In genomic region chr13:54968636-54969035, GRCm38 (mm10) we compare ENCODE assay signal across 28 mouse cellular contexts. TPM values are rescaled to one million over a fixed set of nuclear protein-coding genes. Genes with fewer than 3 reads are reported as not detected.
DNase-seq lines count a peak whose midpoint lies in the region; ATAC-seq lines count a peak whose summit lies in the region.
"Had no signal": no experiment of that assay in that cellular context is flagged by ENCODE, and none has a peak within 500 bp of the region (broad histone marks: within the 10 kb centered on the region; RNA-seq: fewer than 3 reads in every experiment).

No protein-coding gene starts in this region.

- no peak overlapping the region for H3K4me2 ChIP-seq in forebrain, embryonic 13.5 days
- H3K4me2 ChIP-seq in forebrain, embryonic 11.5 days (ENCODE audit: low read depth, low read length, severe bottlenecking): no peak overlapping the region
- H3K4me2 ChIP-seq in midbrain, embryonic 16.5 days (ENCODE audit: low read length): no peak overlapping the region
- H3K4me2 ChIP-seq in midbrain, embryonic 14.5 days (ENCODE audit: low read length): no peak overlapping the region
- no peak overlapping the region for H3K4me2 ChIP-seq in hindbrain, embryonic 14.5 days (replicated peaks)
- H3K4me2 ChIP-seq: embryonic facial prominence, embryonic 13.5 days; heart, embryonic 15.5 days; kidney, embryonic 15.5 days; liver, embryonic 15.5 days; lung, embryonic 14.5 days had no signal

- no peak overlapping the region for H3K4me3 ChIP-seq in forebrain, embryonic 13.5 days
- H3K4me3 ChIP-seq in forebrain, embryonic 11.5 days (ENCODE audit: low read depth, low read length): no peak overlapping the region
- no peak overlapping the region for H3K4me3 ChIP-seq in midbrain, embryonic 16.5 days (ENCODE audit: low read depth, low read length)
- H3K4me3 ChIP-seq in midbrain, embryonic 14.5 days (replicated peaks; ENCODE audit: low read depth, low read length): no peak overlapping the region
- no peak overlapping the region for H3K4me3 ChIP-seq in hindbrain, embryonic 14.5 days (replicated peaks; ENCODE audit: low read length)
- H3K4me3 ChIP-seq: embryonic facial prominence, embryonic 13.5 days; forebrain, embryonic 10.5 days; heart, embryonic 10.5 days; heart, embryonic 15.5 days; kidney, embryonic 15.5 days; liver, embryonic 15.5 days had no signal

- ATAC-seq in forebrain, embryonic 13.5 days: no peak
- no peak for ATAC-seq in forebrain, embryonic 11.5 days (replicated peaks; ENCODE audit: low FRiP score)
- no peak for ATAC-seq in midbrain, embryonic 16.5 days
- no peak for ATAC-seq in midbrain, embryonic 14.5 days (ENCODE audit: low FRiP score, low TSS enrichment)
- no peak for ATAC-seq in hindbrain, embryonic 14.5 days (ENCODE audit: low FRiP score)

- H3K27me3 ChIP-seq in forebrain, embryonic 13.5 days: peaks cover 14% of the 10 kb centered on the region
- no peaks in the 10 kb centered on the region for H3K27me3 ChIP-seq in forebrain, embryonic 11.5 days (ENCODE audit: control insufficient read depth, insufficient read depth, low read length)
- no peaks in the 10 kb centered on the region; the same call in 1 of the 2 replicates for H3K27me3 ChIP-seq in midbrain, embryonic 16.5 days (ENCODE audit: control insufficient read depth, insufficient read depth, low read depth, low read length)
- 0 out of 2 replicates have a peak, but pooled peaks cover 10% of the 10 kb centered on the region for H3K27me3 ChIP-seq in midbrain, embryonic 14.5 days (ENCODE audit: control insufficient read depth, insufficient read depth, low read length)
- no peaks in the 10 kb centered on the region; the same call in none of the 2 replicates for H3K27me3 ChIP-seq in hindbrain, embryonic 14.5 days (ENCODE audit: control insufficient read depth, insufficient read depth, low read length)
- H3K27me3 ChIP-seq: liver, embryonic 15.5 days had no signal

- 0 out of 2 replicates have a peak overlapping the region, but pooled peaks have one; percentile 35 for H3K9ac ChIP-seq in forebrain, embryonic 13.5 days
- no peak overlapping the region for H3K9ac ChIP-seq in forebrain, embryonic 11.5 days (ENCODE audit: low read length)
- H3K9ac ChIP-seq in midbrain, embryonic 16.5 days (ENCODE audit: low read depth, low read length): peak overlapping the region; percentile 27; the same call in 1 of the 2 replicates
- H3K9ac ChIP-seq in midbrain, embryonic 14.5 days (replicated peaks; ENCODE audit: low read length): no peak overlapping the region
- H3K9ac ChIP-seq in hindbrain, embryonic 14.5 days: 0 out of 2 replicates have a peak overlapping the region, but pooled peaks have one; percentile 2
- H3K9ac ChIP-seq: embryonic facial prominence, embryonic 13.5 days; heart, embryonic 15.5 days; kidney, embryonic 15.5 days; liver, embryonic 15.5 days; lung, embryonic 14.5 days had no signal

- 65% methylated on average over 5 of the region's 5 CpGs for WGBS in forebrain, embryonic 13.5 days
- 69% methylated on average over 5 of the region's 5 CpGs for WGBS in forebrain, embryonic 11.5 days
- WGBS in midbrain, embryonic 16.5 days: 62% methylated on average over 5 of the region's 5 CpGs
- WGBS in midbrain, embryonic 14.5 days: 71% methylated on average over 5 of the region's 5 CpGs
- WGBS in hindbrain, embryonic 14.5 days: 64% methylated on average over 5 of the region's 5 CpGs

- H3K36me3 ChIP-seq in forebrain, embryonic 13.5 days (ENCODE audit: poor library complexity, severe bottlenecking): no peaks in the 10 kb centered on the region
- no peaks in the 10 kb centered on the region for H3K36me3 ChIP-seq in forebrain, embryonic 11.5 days (ENCODE audit: control insufficient read depth, insufficient read depth, low read length)
- H3K36me3 ChIP-seq in midbrain, embryonic 16.5 days (ENCODE audit: control insufficient read depth, insufficient read depth, low read length): no peaks in the 10 kb centered on the region
- H3K36me3 ChIP-seq in midbrain, embryonic 14.5 days (ENCODE audit: control insufficient read depth, insufficient read depth, low read length): no peaks in the 10 kb centered on the region
- no peaks in the 10 kb centered on the region for H3K36me3 ChIP-seq in hindbrain, embryonic 14.5 days (replicated peaks; ENCODE audit: control insufficient read depth, insufficient read depth)
- H3K36me3 ChIP-seq: embryonic facial prominence, embryonic 13.5 days; forebrain, embryonic 10.5 days; heart, embryonic 10.5 days; heart, embryonic 15.5 days; kidney, embryonic 15.5 days; liver, embryonic 15.5 days had no signal

- H3K9me3 ChIP-seq in forebrain, embryonic 13.5 days (replicated peaks): no peaks in the 10 kb centered on the region
- no peaks in the 10 kb centered on the region for H3K9me3 ChIP-seq in forebrain, embryonic 11.5 days (ENCODE audit: control insufficient read depth, low read length)
- H3K9me3 ChIP-seq in midbrain, embryonic 16.5 days (replicated peaks; ENCODE audit: control insufficient read depth, low read length, poor library complexity, severe bottlenecking): no peaks in the 10 kb centered on the region
- H3K9me3 ChIP-seq in midbrain, embryonic 14.5 days (ENCODE audit: control insufficient read depth, low read length): no peaks in the 10 kb centered on the region
- H3K9me3 ChIP-seq in hindbrain, embryonic 14.5 days (ENCODE audit: control insufficient read depth, low read length): no peaks in the 10 kb centered on the region
- H3K9me3 ChIP-seq: embryonic facial prominence, embryonic 13.5 days; forebrain, embryonic 10.5 days; heart, embryonic 10.5 days; heart, embryonic 15.5 days; kidney, embryonic 15.5 days; liver, embryonic 15.5 days had no signal

- DNase-seq in forebrain, embryonic 11.5 days (ENCODE audit: low spot score): no peak
- no peak for DNase-seq in midbrain, embryonic 14.5 days
- no peak for DNase-seq in hindbrain, embryonic 14.5 days (ENCODE audit: low spot score)
- DNase-seq in heart, postnatal 36 days: no peak
- no peak for DNase-seq in Muller cell, postnatal 12 days (ENCODE audit: inconsistent ontology term)
- DNase-seq: adrenal gland, postnatal 14 days; cerebellum, adult 11 months; cerebellum, adult 9-10 months; gastrocnemius, postnatal 25 days; heart, adult 11 months; heart, postnatal 4 days; kidney, adult 18-20 months; kidney, postnatal 36 days; layer of hippocampus, postnatal 36 days; liver; lung, embryonic 14.5 days; lung, postnatal 14 days; thymus, adult 2 months; thymus, postnatal 36 days had no signal

- intact Hi-C loops in heart, postnatal 36 days (cut with DNase I): no loop called here

- no peak overlapping the region for H3K27ac ChIP-seq in forebrain, embryonic 13.5 days
- no peak overlapping the region for H3K27ac ChIP-seq in forebrain, embryonic 11.5 days (ENCODE audit: low read depth, low read length)
- H3K27ac ChIP-seq in midbrain, embryonic 16.5 days (ENCODE audit: low read length): no peak overlapping the region
- no peak overlapping the region for H3K27ac ChIP-seq in midbrain, embryonic 14.5 days (replicated peaks; ENCODE audit: low read depth, low read length)
- H3K27ac ChIP-seq in hindbrain, embryonic 14.5 days: no peak overlapping the region
- H3K27ac ChIP-seq: embryonic facial prominence, embryonic 13.5 days; heart, embryonic 10.5 days; heart, embryonic 15.5 days; kidney, embryonic 15.5 days; liver, embryonic 15.5 days had no signal

- peaks cover 30% of the 10 kb centered on the region for H3K4me1 ChIP-seq in forebrain, embryonic 13.5 days
- H3K4me1 ChIP-seq in forebrain, embryonic 11.5 days (replicated peaks; ENCODE audit: control insufficient read depth, insufficient read depth, low read length): peaks cover 4% of the 10 kb centered on the region; the same call in 1 of the 2 replicates
- peaks cover 29% of the 10 kb centered on the region for H3K4me1 ChIP-seq in midbrain, embryonic 16.5 days (ENCODE audit: control insufficient read depth, insufficient read depth, low read length)
- H3K4me1 ChIP-seq in midbrain, embryonic 14.5 days (ENCODE audit: control insufficient read depth, insufficient read depth, low read length): peaks cover 24% of the 10 kb centered on the region
- peaks cover 32% of the 10 kb centered on the region for H3K4me1 ChIP-seq in hindbrain, embryonic 14.5 days (replicated peaks; ENCODE audit: control insufficient read depth, insufficient read depth, low read length)
- H3K4me1 ChIP-seq: embryonic facial prominence, embryonic 13.5 days; heart, embryonic 10.5 days; heart, embryonic 15.5 days; liver, embryonic 15.5 days had no signal

RNA-seq across cellular contexts. Expression of gene Unc5a, which starts 19.4 kb away (rescaled TPM):
- 7.2 and 7.5 TPM in 2 replicates for polyA plus RNA-seq in forebrain, embryonic 13.5 days (2015; fragmentation: Nextera tagmentation; extraction: Ambion mirVana)
- 2.9 and 3.7 TPM in 2 replicates for polyA plus RNA-seq in forebrain, embryonic 11.5 days (2014; fragmentation: Nextera tagmentation; extraction: Ambion mirVana)
- 14.1 and 16.3 TPM in 2 replicates for polyA plus RNA-seq in midbrain, embryonic 16.5 days (2015; fragmentation: Nextera tagmentation; extraction: Ambion mirVana)
- polyA plus RNA-seq in midbrain, embryonic 14.5 days (2014; fragmentation: Nextera tagmentation; extraction: Ambion mirVana): 12.6 and 15.9 TPM in 2 replicates
- 15.3 and 16.9 TPM in 2 replicates for polyA plus RNA-seq in hindbrain, embryonic 14.5 days (2014; fragmentation: Nextera tagmentation; extraction: Ambion mirVana)
- total RNA-seq in heart, postnatal 36 days (2021): under 1 TPM; 0.49 to 0.92 TPM
- total RNA-seq: MEL had no signal

RNA-seq across cellular contexts. Expression of gene Hk3, which starts 52.5 kb away (rescaled TPM):
- polyA plus RNA-seq in forebrain, embryonic 13.5 days (2015; fragmentation: Nextera tagmentation; extraction: Ambion mirVana): 0.48 and 0.59 TPM in 2 replicates
- polyA plus RNA-seq in forebrain, embryonic 11.5 days (2014; fragmentation: Nextera tagmentation; extraction: Ambion mirVana): 0.41 and 0.65 TPM in 2 replicates
- polyA plus RNA-seq in midbrain, embryonic 16.5 days (2015; fragmentation: Nextera tagmentation; extraction: Ambion mirVana): 0.57 and 0.77 TPM in 2 replicates
- 0.40 and 1.1 TPM in 2 replicates for polyA plus RNA-seq in midbrain, embryonic 14.5 days (2014; fragmentation: Nextera tagmentation; extraction: Ambion mirVana)
- 0.70 and 0.83 TPM in 2 replicates for polyA plus RNA-seq in hindbrain, embryonic 14.5 days (2014; fragmentation: Nextera tagmentation; extraction: Ambion mirVana)
- under 1 TPM; 0.72 to 0.87 TPM for total RNA-seq in heart, postnatal 36 days (2021)
- total RNA-seq: MEL had no signal

Comparison
In these comparisons a context has a peak if more than half of its experiments do, and no peak if none do; other contexts are left out.
1. H3K9ac ChIP-seq: peak in forebrain, embryonic 13.5 days (single experiment), midbrain, embryonic 16.5 days (single experiment) and hindbrain, embryonic 14.5 days (single experiment); none in forebrain, embryonic 11.5 days (single experiment) and midbrain, embryonic 14.5 days (single experiment).